ENCODE assay signal across 19 mouse cellular contexts in genomic region chr7:127617962-127618361, GRCm38 (mm10). TPM values are rescaled to one million over a fixed set of nuclear protein-coding genes. Genes with fewer than 3 reads are reported as not detected.
DNase-seq lines count a peak whose midpoint lies in the region; ATAC-seq and TF ChIP-seq lines count a peak whose summit lies in the region.
"Had no signal": no experiment of that assay in that cellular context is flagged by ENCODE, and none has a peak within 500 bp of the region (broad histone marks: within the 10 kb centered on the region; RNA-seq: fewer than 3 reads in every experiment).

No protein-coding gene starts in this region.

- H3K9ac ChIP-seq in forebrain, embryonic 12.5 days: 0 out of 2 replicates have a peak overlapping the region, but pooled peaks have one; percentile 12
- no peak overlapping the region for H3K9ac ChIP-seq in forebrain, postnatal 0 days
- H3K9ac ChIP-seq in midbrain, embryonic 13.5 days (replicated peaks): no peak overlapping the region
- no peak overlapping the region for H3K9ac ChIP-seq in midbrain, postnatal 0 days (replicated peaks; ENCODE audit: low read length, poor library complexity, severe bottlenecking)
- H3K9ac ChIP-seq: heart, embryonic 15.5 days; liver, embryonic 14.5 days had no signal

- 12% methylated on average over 2 of the region's 2 CpGs for WGBS in forebrain, embryonic 12.5 days
- 17% methylated on average over 2 of the region's 2 CpGs for WGBS in forebrain, postnatal 0 days
- WGBS in midbrain, embryonic 13.5 days: 38% methylated on average over 2 of the region's 2 CpGs
- 31% methylated on average over 2 of the region's 2 CpGs for WGBS in midbrain, postnatal 0 days

- H3K36me3 ChIP-seq in forebrain, embryonic 12.5 days (replicated peaks): 0 out of 2 replicates have a peak, but pooled peaks cover 2% of the 10 kb centered on the region
- H3K36me3 ChIP-seq in forebrain, postnatal 0 days (ENCODE audit: insufficient read depth): no peaks in the 10 kb centered on the region
- peaks cover 2% of the 10 kb centered on the region; the same call in 1 of the 2 replicates for H3K36me3 ChIP-seq in midbrain, embryonic 13.5 days
- H3K36me3 ChIP-seq in midbrain, postnatal 0 days (ENCODE audit: insufficient read depth, low read length): no peaks in the 10 kb centered on the region

- H3K9me3 ChIP-seq in forebrain, embryonic 12.5 days: no peaks in the 10 kb centered on the region
- H3K9me3 ChIP-seq in forebrain, postnatal 0 days (ENCODE audit: low read length): no peaks in the 10 kb centered on the region
- no peaks in the 10 kb centered on the region for H3K9me3 ChIP-seq in midbrain, embryonic 13.5 days
- H3K9me3 ChIP-seq in midbrain, postnatal 0 days (ENCODE audit: low read length): no peaks in the 10 kb centered on the region
- H3K9me3 ChIP-seq: heart, embryonic 15.5 days; megakaryocyte, embryonic 14.5 days had no signal

- peaks cover 30% of the 10 kb centered on the region for H3K4me1 ChIP-seq in forebrain, embryonic 12.5 days
- H3K4me1 ChIP-seq in forebrain, postnatal 0 days (ENCODE audit: insufficient read depth): peaks cover 21% of the 10 kb centered on the region
- peaks cover 36% of the 10 kb centered on the region for H3K4me1 ChIP-seq in midbrain, embryonic 13.5 days (replicated peaks)
- H3K4me1 ChIP-seq in midbrain, postnatal 0 days (ENCODE audit: insufficient read depth, low read length): peaks cover 6% of the 10 kb centered on the region; the same call in 1 of the 2 replicates

- no peak overlapping the region; the same call in 1 of the 2 replicates for H3K4me2 ChIP-seq in forebrain, embryonic 12.5 days
- H3K4me2 ChIP-seq in forebrain, postnatal 0 days (ENCODE audit: low read depth): no peak overlapping the region
- H3K4me2 ChIP-seq in midbrain, embryonic 13.5 days (replicated peaks): no peak overlapping the region
- H3K4me2 ChIP-seq in midbrain, postnatal 0 days (ENCODE audit: low read depth, low read length, poor library complexity, severe bottlenecking): no peak overlapping the region
- H3K4me2 ChIP-seq: heart, embryonic 15.5 days had no signal

- no peak for TF ChIP-seq CTCF in forebrain, postnatal 0 days (IDR thresholded peaks at IDR 0.05; ENCODE audit: low read depth)
- TF ChIP-seq CTCF in midbrain, postnatal 0 days (IDR thresholded peaks at IDR 0.05): no peak

- no peak overlapping the region for H3K4me3 ChIP-seq in forebrain, embryonic 12.5 days (replicated peaks)
- no peak overlapping the region for H3K4me3 ChIP-seq in forebrain, postnatal 0 days (ENCODE audit: low read depth, low read length)
- no peak overlapping the region for H3K4me3 ChIP-seq in midbrain, embryonic 13.5 days (replicated peaks)
- H3K4me3 ChIP-seq in midbrain, postnatal 0 days (ENCODE audit: low read depth, low read length): no peak overlapping the region
- H3K4me3 ChIP-seq: heart, embryonic 15.5 days; megakaryocyte, embryonic 14.5 days; myocyte had no signal

- DNase-seq in forebrain, postnatal 0 days: no peak
- no peak for DNase-seq in midbrain, postnatal 0 days (ENCODE audit: low spot score)
- DNase-seq in thymus, adult 18-20 months: peak; percentile 37 to 51
- no peak for DNase-seq in urinary bladder, postnatal 10 days (ENCODE audit: low spot score)
- DNase-seq: adrenal gland, postnatal 10 days; kidney, adult 8-10 months; kidney, postnatal 4 days; layer of hippocampus, postnatal 36 days; right cerebral cortex, postnatal 25 days had no signal

- H3K27me3 ChIP-seq in forebrain, embryonic 12.5 days: no peaks in the 10 kb centered on the region
- no peaks in the 10 kb centered on the region for H3K27me3 ChIP-seq in forebrain, postnatal 0 days (ENCODE audit: insufficient read depth, low read length)
- H3K27me3 ChIP-seq in midbrain, embryonic 13.5 days: no peaks in the 10 kb centered on the region
- H3K27me3 ChIP-seq in midbrain, postnatal 0 days (ENCODE audit: insufficient read depth, low read length): no peaks in the 10 kb centered on the region
- H3K27me3 ChIP-seq: heart, embryonic 15.5 days had no signal

- no peak for ATAC-seq in forebrain, embryonic 12.5 days (ENCODE audit: low FRiP score)
- ATAC-seq in forebrain, postnatal 0 days: no peak
- no peak for ATAC-seq in midbrain, embryonic 13.5 days
- no peak for ATAC-seq in midbrain, postnatal 0 days (ENCODE audit: low FRiP score)
- no peak for ATAC-seq in frontal cortex, adult (ENCODE audit: low TSS enrichment)
- ATAC-seq: lung, postnatal 0 days had no signal

- H3K27ac ChIP-seq in forebrain, embryonic 12.5 days: peak overlapping the region; percentile 66
- no peak overlapping the region for H3K27ac ChIP-seq in forebrain, postnatal 0 days (ENCODE audit: low read depth, low read length)
- 0 out of 2 replicates have a peak overlapping the region, but pooled peaks have one; percentile 14 for H3K27ac ChIP-seq in midbrain, embryonic 13.5 days
- no peak overlapping the region for H3K27ac ChIP-seq in midbrain, postnatal 0 days (ENCODE audit: low read depth, low read length)
- H3K27ac ChIP-seq: heart, embryonic 15.5 days; liver, embryonic 14.5 days had no signal

RNA-seq across cellular contexts. Expression of gene Zfp629, which starts 2.4 kb away (rescaled TPM):
- polyA plus RNA-seq in forebrain, embryonic 12.5 days (2016; fragmentation: Nextera tagmentation; extraction: Ambion mirVana): 31.7 and 34.6 TPM in 2 replicates
- 27.6 and 35.7 TPM in 2 replicates for total RNA-seq in forebrain, postnatal 0 days (2014; rRNA removed)
- polyA plus RNA-seq in forebrain, postnatal 0 days (2015; fragmentation: Nextera tagmentation; extraction: Ambion mirVana): 9.6 and 10.5 TPM in 2 replicates
- 30.8 and 32.5 TPM in 2 replicates for polyA plus RNA-seq in midbrain, embryonic 13.5 days (2015; fragmentation: Nextera tagmentation; extraction: Ambion mirVana)
- total RNA-seq in midbrain, postnatal 0 days (2014; rRNA removed): 36.1 and 42.6 TPM in 2 replicates
- polyA plus RNA-seq in midbrain, postnatal 0 days (2015; fragmentation: Nextera tagmentation; extraction: Ambion mirVana): 15.1 and 15.5 TPM in 2 replicates

RNA-seq across cellular contexts. Expression of gene Rnf40, which starts 29.4 kb away (rescaled TPM):
- polyA plus RNA-seq in forebrain, embryonic 12.5 days (2016; fragmentation: Nextera tagmentation; extraction: Ambion mirVana): 67.7 and 74.1 TPM in 2 replicates
- 49.8 and 60.1 TPM in 2 replicates for total RNA-seq in forebrain, postnatal 0 days (2014; rRNA removed)
- polyA plus RNA-seq in forebrain, postnatal 0 days (2015; fragmentation: Nextera tagmentation; extraction: Ambion mirVana): 34.5 and 37.8 TPM in 2 replicates
- polyA plus RNA-seq in midbrain, embryonic 13.5 days (2015; fragmentation: Nextera tagmentation; extraction: Ambion mirVana): 53.3 and 54.4 TPM in 2 replicates
- 34.5 and 42.9 TPM in 2 replicates for total RNA-seq in midbrain, postnatal 0 days (2014; rRNA removed)
- 38.1 and 40.9 TPM in 2 replicates for polyA plus RNA-seq in midbrain, postnatal 0 days (2015; fragmentation: Nextera tagmentation; extraction: Ambion mirVana)

RNA-seq across cellular contexts. Expression of gene Ccdc189, which starts 29.6 kb away (rescaled TPM):
- polyA plus RNA-seq in forebrain, embryonic 12.5 days (2016; fragmentation: Nextera tagmentation; extraction: Ambion mirVana): 12.7 and 16.3 TPM in 2 replicates
- 9.0 and 11.0 TPM in 2 replicates for total RNA-seq in forebrain, postnatal 0 days (2014; rRNA removed)
- polyA plus RNA-seq in forebrain, postnatal 0 days (2015; fragmentation: Nextera tagmentation; extraction: Ambion mirVana): 10.1 and 16.0 TPM in 2 replicates
- polyA plus RNA-seq in midbrain, embryonic 13.5 days (2015; fragmentation: Nextera tagmentation; extraction: Ambion mirVana): 13.0 and 14.5 TPM in 2 replicates
- total RNA-seq in midbrain, postnatal 0 days (2014; rRNA removed): 6.7 and 8.1 TPM in 2 replicates
- polyA plus RNA-seq in midbrain, postnatal 0 days (2015; fragmentation: Nextera tagmentation; extraction: Ambion mirVana): 11.8 and 13.5 TPM in 2 replicates

RNA-seq across cellular contexts. Expression of gene Phkg2, which starts 44.8 kb away (rescaled TPM):
- polyA plus RNA-seq in forebrain, embryonic 12.5 days (2016; fragmentation: Nextera tagmentation; extraction: Ambion mirVana): 56.6 and 60.7 TPM in 2 replicates
- total RNA-seq in forebrain, postnatal 0 days (2014; rRNA removed): 45.7 and 62.4 TPM in 2 replicates
- 53.4 and 53.8 TPM in 2 replicates for polyA plus RNA-seq in forebrain, postnatal 0 days (2015; fragmentation: Nextera tagmentation; extraction: Ambion mirVana)
- polyA plus RNA-seq in midbrain, embryonic 13.5 days (2015; fragmentation: Nextera tagmentation; extraction: Ambion mirVana): 59.4 and 63.2 TPM in 2 replicates
- 54.0 and 60.9 TPM in 2 replicates for total RNA-seq in midbrain, postnatal 0 days (2014; rRNA removed)
- 62.5 and 64.7 TPM in 2 replicates for polyA plus RNA-seq in midbrain, postnatal 0 days (2015; fragmentation: Nextera tagmentation; extraction: Ambion mirVana)

RNA-seq across cellular contexts. Expression of gene Tmem265, which starts 56.8 kb away (rescaled TPM):
- 4.2 and 4.7 TPM in 2 replicates for polyA plus RNA-seq in forebrain, embryonic 12.5 days (2016; fragmentation: Nextera tagmentation; extraction: Ambion mirVana)
- 2.4 and 2.8 TPM in 2 replicates for total RNA-seq in forebrain, postnatal 0 days (2014; rRNA removed)
- 3.8 and 7.7 TPM in 2 replicates for polyA plus RNA-seq in forebrain, postnatal 0 days (2015; fragmentation: Nextera tagmentation; extraction: Ambion mirVana)
- polyA plus RNA-seq in midbrain, embryonic 13.5 days (2015; fragmentation: Nextera tagmentation; extraction: Ambion mirVana): 6.3 and 8.3 TPM in 2 replicates
- 1.9 and 2.7 TPM in 2 replicates for total RNA-seq in midbrain, postnatal 0 days (2014; rRNA removed)
- 8.7 and 9.7 TPM in 2 replicates for polyA plus RNA-seq in midbrain, postnatal 0 days (2015; fragmentation: Nextera tagmentation; extraction: Ambion mirVana)
- total RNA-seq: adrenal gland, postnatal 10 days; ES-E14 had no signal
- polyA plus RNA-seq: C2C12, myocyte had no signal

Comparison
In these comparisons a context has a peak if more than half of its experiments do, and no peak if none do; other contexts are left out.
1. H3K27ac ChIP-seq: peak in forebrain, embryonic 12.5 days (single experiment) and midbrain, embryonic 13.5 days (single experiment); none in forebrain, postnatal 0 days (single experiment) and midbrain, postnatal 0 days (single experiment).
2. DNase-seq: peak in thymus, adult 18-20 months (2 of 2); none in forebrain, postnatal 0 days (single experiment), midbrain, postnatal 0 days (single experiment) and urinary bladder, postnatal 10 days (single experiment).